Mouse (Mus musculus): ENCODE measurements at regions not wholly inside any gene's neighbourhood (a gene's known extent, or its start where the extent isn't known, plus 50 kb on each side); places are given as distances from the start of the nearest gene placed in this dataset.

GRCm38 (mm10) chr12:24769156-24769555 is 61.1 kb downstream of the Rrm2 start:
- DNase-seq (ENCODE audit: low read depth), result no peak

- DNase-seq (ENCODE audit: low read depth), result no peak
These were observed 57.9 kb upstream of the Mboat2 start for GRCm38 (mm10) chr12:24772807-24773206.

- DNase-seq (ENCODE audit: low read depth), result no peak
These were observed 52.9 kb upstream of the Mboat2 start for GRCm38 (mm10) chr12:24777761-24778160.

GRCm38 (mm10) chr12:24778876-24779275 is 51.8 kb upstream of the Mboat2 start:
- no peak for DNase-seq (ENCODE audit: low read depth)

- DNase-seq (ENCODE audit: low read depth), result peak; percentile 11
These were observed 50.1 kb upstream of the Mboat2 start for GRCm38 (mm10) chr12:24780574-24780973.

All from 416B (cell line).